Mouse (Mus musculus) brain, embryonic 14.5 days (tissue): ENCODE data around the gene Rxra.

ENCODE experiments used
- CTCF ChIP-seq: fragments of 200-500 bp; IDR thresholded peaks from 2 replicates; pipeline ENCODE4 v1.5.1; 2012; ENCODE audit warnings: inconsistent platforms, mild to moderate bottlenecking, moderate library complexity, borderline replicate concordance; ENCODE audit not compliant: insufficient read depth, insufficient read length; ENCODE audit errors: extremely low read depth
- POLR2A ChIP-seq: fragments of 200-500 bp; IDR thresholded peaks from 2 replicates; pipeline ENCODE4 v1.6.1; 2012; ENCODE audit warnings: mild to moderate bottlenecking, inconsistent platforms, borderline replicate concordance; ENCODE audit not compliant: poor library complexity, insufficient read depth, insufficient read length, severe bottlenecking; ENCODE audit errors: extremely low read depth

DNA sequence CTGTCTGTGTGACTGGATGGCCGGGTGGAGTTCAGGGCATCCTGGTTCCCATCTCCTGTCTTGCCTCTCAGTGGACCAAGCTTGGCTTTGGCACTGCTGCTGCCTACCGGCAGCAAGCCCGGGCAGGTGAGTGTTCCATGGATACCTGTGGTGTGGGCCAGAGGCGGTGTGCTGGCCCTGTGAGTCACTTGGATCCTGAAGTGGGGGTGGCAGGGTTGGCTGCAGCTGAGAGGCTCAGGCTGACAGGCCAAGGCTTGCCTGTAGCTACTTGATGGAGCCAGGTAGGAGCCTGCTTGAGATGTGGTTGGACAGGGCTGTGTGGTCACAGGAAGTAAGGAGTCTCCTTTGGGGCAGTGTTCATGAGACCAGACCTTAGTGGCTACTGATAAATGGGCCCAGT is 45.4 kb downstream of the Rxra start:
- TF ChIP-seq CTCF: no peak
- no peak for TF ChIP-seq POLR2A
